In the genomic region with DNA sequence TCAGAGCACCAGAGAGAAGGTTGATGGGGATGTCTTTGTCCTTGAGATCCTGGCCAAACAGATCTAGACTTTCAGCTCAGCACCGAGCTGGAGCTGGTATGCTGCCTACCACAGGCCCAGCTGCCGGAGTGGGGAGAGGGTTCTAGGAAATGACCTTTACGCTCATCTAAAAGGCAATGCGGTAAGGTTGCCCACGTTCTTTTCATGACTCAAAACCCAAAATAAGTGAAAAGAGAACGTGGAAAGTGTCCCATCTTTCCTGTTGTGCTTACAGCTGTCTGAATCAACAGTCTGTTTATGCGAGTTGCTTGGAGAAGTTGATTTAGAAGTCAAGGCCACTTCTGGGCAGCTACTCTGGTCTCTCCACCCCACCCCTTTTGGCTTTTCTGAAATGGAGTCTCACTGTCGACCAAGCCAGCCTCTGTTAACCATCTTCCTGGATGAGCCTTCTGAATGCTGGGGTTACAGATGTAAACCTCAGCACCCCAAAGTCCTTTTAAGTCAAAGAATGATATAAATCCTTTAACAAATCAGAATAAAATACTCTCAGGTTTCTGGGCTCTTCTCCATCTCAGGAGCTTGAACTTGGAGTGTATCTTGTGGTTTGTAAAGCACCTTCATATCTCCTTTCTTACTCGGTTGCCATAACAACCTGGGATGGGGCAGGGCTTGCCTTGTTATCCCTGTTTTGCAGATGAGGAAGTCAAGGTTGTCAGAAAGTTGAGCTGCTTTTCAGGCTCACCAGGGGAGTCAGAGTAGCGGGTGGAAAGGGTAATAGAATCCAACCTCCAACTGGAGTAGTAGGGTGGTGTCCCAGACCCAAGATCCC, we compare ENCODE assay signal across 11 mouse cellular contexts.
DNase-seq lines count a peak whose midpoint lies in the region; ATAC-seq and TF ChIP-seq lines count a peak whose summit lies in the region.
"Had no signal": no experiment of that assay in that cellular context is flagged by ENCODE, and none has a peak within 500 bp of the region (broad histone marks: within the 10 kb centered on the region; RNA-seq: fewer than 3 reads in every experiment).

No protein-coding gene starts in this region.

- H3K4me1 ChIP-seq in lung, embryonic 15.5 days = peaks cover 60% of the 10 kb centered on the region
- peaks cover 47% of the 10 kb centered on the region for H3K4me1 ChIP-seq in lung, adult 2 months (ENCODE audit: control insufficient read depth, insufficient read depth, low read length)
- peaks cover 12% of the 10 kb centered on the region for H3K4me1 ChIP-seq in olfactory bulb, adult 2 months (ENCODE audit: control insufficient read depth, insufficient read depth, low read length)
- H3K4me1 ChIP-seq in forebrain, embryonic 14.5 days (ENCODE audit: control insufficient read depth, insufficient read depth, low read length) = 0 out of 2 replicates have a peak, but pooled peaks cover 3% of the 10 kb centered on the region

- H3K9me3 ChIP-seq in lung, embryonic 15.5 days = no peaks in the 10 kb centered on the region
- no peaks in the 10 kb centered on the region for H3K9me3 ChIP-seq in forebrain, embryonic 14.5 days (replicated peaks; ENCODE audit: control insufficient read depth, low read length)
- H3K9me3 ChIP-seq: limb, embryonic 10.5 days; megakaryocyte, embryonic 14.5 days had no signal

- no peak overlapping the region for H3K4me2 ChIP-seq in lung, embryonic 15.5 days
- no peak overlapping the region for H3K4me2 ChIP-seq in forebrain, embryonic 14.5 days (ENCODE audit: low read length)

- H3K9ac ChIP-seq in lung, embryonic 15.5 days = no peak overlapping the region
- H3K9ac ChIP-seq in forebrain, embryonic 14.5 days (ENCODE audit: low read length) = no peak overlapping the region

- DNase-seq in heart, adult 11 months = peak; percentile 89
- DNase-seq in heart, postnatal 10 days = no peak
- no peak for DNase-seq in lung, adult 2 months
- peak; percentile 68 for DNase-seq in R1 (ENCODE audit: low read depth, low spot score)
- DNase-seq in forebrain, embryonic 14.5 days (ENCODE audit: low spot score) = no peak
- DNase-seq in adrenal gland, adult 18-20 months (ENCODE audit: low spot score in 2 of 2) = no peak
- DNase-seq: embryo, embryonic 11 days had no signal

- no peak for TF ChIP-seq CTCF in lung, adult 2 months (IDR thresholded peaks at IDR 0.05; ENCODE audit: insufficient read depth, low read length)
- TF ChIP-seq CTCF in olfactory bulb, adult 2 months (IDR thresholded peaks at IDR 0.05; ENCODE audit: insufficient read depth, low read depth, low read length) = no peak

- WGBS in lung, embryonic 15.5 days = 71% methylated on average over 10 of the region's 10 CpGs
- WGBS in lung, adult 2 months = 26% methylated on average over 10 of the region's 10 CpGs
- 67% methylated on average over 10 of the region's 10 CpGs for WGBS in olfactory bulb, adult 2 months
- 79% methylated on average over 10 of the region's 10 CpGs for WGBS in forebrain, embryonic 14.5 days

- H3K27ac ChIP-seq in lung, embryonic 15.5 days = peak overlapping the region; percentile 81
- H3K27ac ChIP-seq in olfactory bulb, adult 2 months (ENCODE audit: insufficient read depth, low read depth, low read length) = peak overlapping the region; percentile 47
- H3K27ac ChIP-seq in forebrain, embryonic 14.5 days (ENCODE audit: low read depth, low read length) = no peak overlapping the region
- H3K27ac ChIP-seq: limb, embryonic 10.5 days had no signal

- intact Hi-C loops in heart, postnatal 10 days (cut with DNase I) = loop anchor here (2.0 kb wide), 1 partner anchor 16 kb away; no protein-coding TSS in a partner anchor

- H3K27me3 ChIP-seq in lung, embryonic 15.5 days = no peaks in the 10 kb centered on the region
- no peaks in the 10 kb centered on the region for H3K27me3 ChIP-seq in forebrain, embryonic 14.5 days (replicated peaks; ENCODE audit: control insufficient read depth, insufficient read depth, low read length)
- H3K27me3 ChIP-seq: megakaryocyte, embryonic 14.5 days had no signal

- TF ChIP-seq POLR2A in lung, adult 2 months (IDR thresholded peaks at IDR 0.05; ENCODE audit: borderline replicate concordance, extremely low read depth, low read depth, low read length) = no peak
- no peak for TF ChIP-seq POLR2A in olfactory bulb, adult 2 months (IDR thresholded peaks at IDR 0.05; ENCODE audit: insufficient read depth, low read depth, low read length)

- H3K4me3 ChIP-seq in lung, embryonic 15.5 days = no peak overlapping the region
- no peak overlapping the region for H3K4me3 ChIP-seq in lung, adult 2 months (replicated peaks; ENCODE audit: extremely low read depth, low read depth, low read length)
- no peak overlapping the region for H3K4me3 ChIP-seq in olfactory bulb, adult 2 months (ENCODE audit: insufficient read depth, low read depth, low read length)
- no peak overlapping the region for H3K4me3 ChIP-seq in forebrain, embryonic 14.5 days (ENCODE audit: low read depth, low read length)
- H3K4me3 ChIP-seq: limb, embryonic 10.5 days had no signal

- no peaks in the 10 kb centered on the region for H3K36me3 ChIP-seq in lung, embryonic 15.5 days
- no peaks in the 10 kb centered on the region for H3K36me3 ChIP-seq in forebrain, embryonic 14.5 days (ENCODE audit: control insufficient read depth, insufficient read depth, low read length)
- H3K36me3 ChIP-seq: limb, embryonic 10.5 days had no signal

- no peak for ATAC-seq in lung, embryonic 15.5 days (ENCODE audit: borderline replicate concordance, extremely low read depth, low FRiP score, low TSS enrichment)
- ATAC-seq in forebrain, embryonic 14.5 days = no peak

Comparison
In these comparisons a context has a peak if more than half of its experiments do, and no peak if none do; other contexts are left out.
1. DNase-seq: peak in heart, adult 11 months (single experiment) and R1 (single experiment); none in heart, postnatal 10 days (0 of 2), lung, adult 2 months (single experiment), forebrain, embryonic 14.5 days (single experiment) and adrenal gland, adult 18-20 months (0 of 2).